Mouse (Mus musculus): Measurements from ENCODE around the gene Plcb1. TPM values are rescaled to one million over a fixed set of nuclear protein-coding genes. Genes with fewer than 3 reads are reported as not detected.
A peak's percentile ranks its signal among the peaks of the same experiment; 100 is the strongest.

Plcb1 gene
- polyA plus RNA-seq, 1 experiment from 2014 or later: 10.7 TPM

- no peaks in the 10 kb centered on the region for H3K27me3 ChIP-seq
- H3K4me2 ChIP-seq (replicated peaks): no peak overlapping the region
- WGBS: 70% methylated on average over 1 of the region's 1 CpGs
- H3K4me3 ChIP-seq (replicated peaks): no peak overlapping the region
- no peaks in the 10 kb centered on the region for H3K4me1 ChIP-seq
- no peak overlapping the region for H3K27ac ChIP-seq (replicated peaks)
- no peak for ATAC-seq (ENCODE audit: insufficient number of reproducible peaks, low FRiP score, low TSS enrichment, low read depth)
- no peaks in the 10 kb centered on the region for H3K36me3 ChIP-seq
- H3K9me3 ChIP-seq (replicated peaks): no peaks in the 10 kb centered on the region
- no peak overlapping the region for H3K9ac ChIP-seq
These were observed 514.6 kb downstream of the Plcb1 start for GRCm38 (mm10) chr2:135300480-135300879.

- H3K9ac ChIP-seq: no peak overlapping the region
- H3K27ac ChIP-seq (replicated peaks): no peak overlapping the region
- no peaks in the 10 kb centered on the region for H3K27me3 ChIP-seq
- no peak overlapping the region for H3K4me2 ChIP-seq (replicated peaks)
- ATAC-seq (ENCODE audit: insufficient number of reproducible peaks, low FRiP score, low TSS enrichment, low read depth): no peak
- no peaks in the 10 kb centered on the region for H3K9me3 ChIP-seq (replicated peaks)
- H3K4me1 ChIP-seq: no peaks in the 10 kb centered on the region
- no peak overlapping the region for H3K4me3 ChIP-seq (replicated peaks)
- 90% methylated on average over 2 of the region's 2 CpGs for WGBS
- no peaks in the 10 kb centered on the region for H3K36me3 ChIP-seq
These were observed 516.6 kb downstream of the Plcb1 start for GRCm38 (mm10) chr2:135302483-135302882.

- Histone ChIP-seq H3K27ac (replicated peaks) (no peak overlapping the region), H3K27me3 (no peaks in the 10 kb centered on the region), H3K36me3 (no peaks in the 10 kb centered on the region), H3K9ac (no peak overlapping the region), H3K4me2 (replicated peaks) (no peak overlapping the region), H3K4me1 (no peaks in the 10 kb centered on the region), H3K9me3 (replicated peaks) (no peaks in the 10 kb centered on the region), H3K4me3 (replicated peaks) (no peak overlapping the region)
- WGBS: 81% methylated on average over 3 of the region's 3 CpGs
- no peak for ATAC-seq (ENCODE audit: insufficient number of reproducible peaks, low FRiP score, low TSS enrichment, low read depth)
These were observed 519.3 kb downstream of the Plcb1 start for GRCm38 (mm10) chr2:135305186-135305585.

- Histone ChIP-seq H3K27ac (replicated peaks) (no peak overlapping the region), H3K9ac (no peak overlapping the region), H3K36me3 (no peaks in the 10 kb centered on the region), H3K9me3 (replicated peaks) (no peaks in the 10 kb centered on the region), H3K4me1 (no peaks in the 10 kb centered on the region), H3K27me3 (no peaks in the 10 kb centered on the region), H3K4me2 (replicated peaks) (no peak overlapping the region), H3K4me3 (replicated peaks) (no peak overlapping the region)
- ATAC-seq (ENCODE audit: insufficient number of reproducible peaks, low FRiP score, low TSS enrichment, low read depth): no peak
- WGBS: 69% methylated on average over 7 of the region's 7 CpGs
These were observed 520.0 kb downstream of the Plcb1 start for GRCm38 (mm10) chr2:135305736-135306471.

DNA sequence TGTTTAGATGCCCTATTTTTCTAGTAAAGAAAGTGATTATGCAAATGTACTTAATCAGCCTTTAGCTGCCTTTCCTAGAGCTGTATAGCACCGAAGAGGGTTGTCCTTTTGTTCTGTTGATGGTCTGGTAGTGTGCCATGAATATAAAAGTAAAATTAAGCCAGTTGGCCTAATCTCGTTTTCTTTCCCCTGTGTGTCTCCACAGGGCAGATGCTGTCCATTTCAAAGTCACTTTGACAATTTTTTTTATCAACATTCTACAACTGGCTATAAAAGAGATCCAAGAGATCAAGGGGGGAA lies 520.6 kb downstream of the Plcb1 start:
- Histone ChIP-seq H3K4me3 (replicated peaks) (no peak overlapping the region), H3K9me3 (replicated peaks) (no peaks in the 10 kb centered on the region), H3K27ac (replicated peaks) (no peak overlapping the region), H3K27me3 (no peaks in the 10 kb centered on the region), H3K36me3 (no peaks in the 10 kb centered on the region), H3K9ac (no peak overlapping the region), H3K4me2 (replicated peaks) (no peak overlapping the region), H3K4me1 (no peaks in the 10 kb centered on the region)
- no peak for ATAC-seq (ENCODE audit: insufficient number of reproducible peaks, low FRiP score, low TSS enrichment, low read depth)
- 64% methylated on average over 2 of the region's 2 CpGs for WGBS

- no peaks in the 10 kb centered on the region for H3K36me3 ChIP-seq
- no peaks in the 10 kb centered on the region for H3K27me3 ChIP-seq
- no peak overlapping the region for H3K9ac ChIP-seq
- no peaks in the 10 kb centered on the region for H3K4me1 ChIP-seq
- 87% methylated on average over 4 of the region's 4 CpGs for WGBS
- no peaks in the 10 kb centered on the region for H3K9me3 ChIP-seq (replicated peaks)
- no peak overlapping the region for H3K27ac ChIP-seq (replicated peaks)
- ATAC-seq (ENCODE audit: insufficient number of reproducible peaks, low FRiP score, low TSS enrichment, low read depth): no peak
- H3K4me3 ChIP-seq (replicated peaks): no peak overlapping the region
- no peak overlapping the region for H3K4me2 ChIP-seq (replicated peaks)
These were observed 521.9 kb downstream of the Plcb1 start for GRCm38 (mm10) chr2:135307787-135308186.

- H3K9me3 ChIP-seq (replicated peaks): no peaks in the 10 kb centered on the region
- H3K4me2 ChIP-seq (replicated peaks): no peak overlapping the region
- no peaks in the 10 kb centered on the region for H3K36me3 ChIP-seq
- WGBS: 77% methylated on average over 3 of the region's 3 CpGs
- no peak overlapping the region for H3K27ac ChIP-seq (replicated peaks)
- no peaks in the 10 kb centered on the region for H3K27me3 ChIP-seq
- H3K9ac ChIP-seq: no peak overlapping the region
- no peaks in the 10 kb centered on the region for H3K4me1 ChIP-seq
- no peak overlapping the region for H3K4me3 ChIP-seq (replicated peaks)
- ATAC-seq (ENCODE audit: insufficient number of reproducible peaks, low FRiP score, low TSS enrichment, low read depth): no peak
These were observed 530.1 kb downstream of the Plcb1 start for GRCm38 (mm10) chr2:135315980-135316379.

GRCm38 (mm10) chr2:135318136-135318535 lies 532.3 kb downstream of the Plcb1 start:
- H3K27ac ChIP-seq (replicated peaks): no peak overlapping the region
- H3K36me3 ChIP-seq: no peaks in the 10 kb centered on the region
- H3K27me3 ChIP-seq: no peaks in the 10 kb centered on the region
- no peak overlapping the region for H3K9ac ChIP-seq
- 80% methylated on average over 1 of the region's 1 CpGs for WGBS
- ATAC-seq (ENCODE audit: insufficient number of reproducible peaks, low FRiP score, low TSS enrichment, low read depth): no peak
- no peaks in the 10 kb centered on the region for H3K4me1 ChIP-seq
- H3K4me2 ChIP-seq (replicated peaks): no peak overlapping the region
- H3K4me3 ChIP-seq (replicated peaks): no peak overlapping the region
- no peaks in the 10 kb centered on the region for H3K9me3 ChIP-seq (replicated peaks)

- no peaks in the 10 kb centered on the region for H3K27me3 ChIP-seq
- no peaks in the 10 kb centered on the region for H3K4me1 ChIP-seq
- no peaks in the 10 kb centered on the region for H3K9me3 ChIP-seq (replicated peaks)
- WGBS: 70% methylated on average over 7 of the region's 7 CpGs
- no peak for ATAC-seq (ENCODE audit: insufficient number of reproducible peaks, low FRiP score, low TSS enrichment, low read depth)
- no peaks in the 10 kb centered on the region for H3K36me3 ChIP-seq
- H3K9ac ChIP-seq: no peak overlapping the region
- peak overlapping the region; percentile 39 for H3K4me2 ChIP-seq (replicated peaks)
- H3K27ac ChIP-seq (replicated peaks): no peak overlapping the region
- no peak overlapping the region for H3K4me3 ChIP-seq (replicated peaks)
These were observed 537.5 kb downstream of the Plcb1 start for GRCm38 (mm10) chr2:135323276-135323954.

DNA sequence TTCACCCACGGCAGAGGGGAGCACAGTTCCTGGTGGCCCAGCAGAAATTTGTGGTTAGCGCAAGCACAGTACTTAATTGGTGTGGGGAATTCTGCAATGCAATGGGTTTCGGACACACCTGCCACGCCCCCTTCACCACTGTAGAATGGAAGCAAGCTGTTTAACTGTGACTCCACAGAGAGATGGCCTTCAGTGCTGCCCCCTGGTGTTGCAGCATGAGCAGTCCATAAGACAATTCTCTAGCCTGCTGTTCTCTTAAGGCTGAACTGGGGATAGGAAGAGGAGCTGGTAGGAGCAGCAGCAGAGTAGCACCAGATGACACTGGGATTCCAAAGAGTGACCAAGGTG lies 538.1 kb downstream of the Plcb1 start:
- no peaks in the 10 kb centered on the region for H3K36me3 ChIP-seq
- no peak overlapping the region for H3K4me3 ChIP-seq (replicated peaks)
- H3K27ac ChIP-seq (replicated peaks): no peak overlapping the region
- 25% methylated on average over 4 of the region's 4 CpGs for WGBS
- no peak overlapping the region for H3K9ac ChIP-seq
- no peaks in the 10 kb centered on the region for H3K4me1 ChIP-seq
- peak; percentile 71 for ATAC-seq (ENCODE audit: insufficient number of reproducible peaks, low FRiP score, low TSS enrichment, low read depth)
- peak overlapping the region; percentile 39 for H3K4me2 ChIP-seq (replicated peaks)
- H3K27me3 ChIP-seq: no peaks in the 10 kb centered on the region
- H3K9me3 ChIP-seq (replicated peaks): no peaks in the 10 kb centered on the region

- H3K4me3 ChIP-seq (replicated peaks): no peak overlapping the region
- H3K4me1 ChIP-seq: no peaks in the 10 kb centered on the region
- no peaks in the 10 kb centered on the region for H3K9me3 ChIP-seq (replicated peaks)
- ATAC-seq (ENCODE audit: insufficient number of reproducible peaks, low FRiP score, low TSS enrichment, low read depth): no peak
- no peak overlapping the region for H3K9ac ChIP-seq
- H3K4me2 ChIP-seq (replicated peaks): no peak overlapping the region
- no peaks in the 10 kb centered on the region for H3K36me3 ChIP-seq
- H3K27me3 ChIP-seq: no peaks in the 10 kb centered on the region
- WGBS: 4% methylated on average over 2 of the region's 2 CpGs
- no peak overlapping the region for H3K27ac ChIP-seq (replicated peaks)
These were observed 542.9 kb downstream of the Plcb1 start for GRCm38 (mm10) chr2:135328756-135329155.
